Mouse (Mus musculus) liver, embryonic 12.5 days (tissue): ENCODE measurements at regions not wholly inside any gene's neighbourhood (a gene's known extent, or its start where the extent isn't known, plus 50 kb on each side); places are given as distances from the start of the nearest gene placed in this dataset.

Experiments
- ATAC-seq: fragments of 200-750 bp; cut with Nextera tagmentation; 2 replicates; pipeline ENCODE4 v1.8.0; 2017; ENCODE audit warnings: moderate number of reproducible peaks, mild to moderate bottlenecking, moderate library complexity
- H3K27ac ChIP-seq: fragments of 300-500 bp; sonication (generic); 2 replicates; pipeline ENCODE4 v1.5.1; 2016; ENCODE audit warnings: mild to moderate bottlenecking
- H3K27me3 ChIP-seq: fragments of 300-500 bp; sonication (generic); replicated peaks from 2 replicates; pipeline ENCODE4 v1.6.1; 2016; ENCODE audit warnings: mild to moderate bottlenecking, moderate library complexity
- H3K36me3 ChIP-seq: fragments of 300-500 bp; sonication (generic); 2 replicates; pipeline ENCODE4 v1.6.1; 2016; ENCODE audit warnings: mild to moderate bottlenecking, moderate library complexity
- H3K4me1 ChIP-seq: fragments of 300-500 bp; sonication (generic); 2 replicates; pipeline ENCODE4 v1.6.1; 2016
- H3K4me2 ChIP-seq: fragments of 300-500 bp; sonication (generic); 2 replicates; pipeline ENCODE4 v1.6.1; 2016; ENCODE audit warnings: mild to moderate bottlenecking, moderate library complexity
- H3K4me3 ChIP-seq: fragments of 300-500 bp; sonication (generic); 2 replicates; pipeline ENCODE4 v1.5.1; 2016; ENCODE audit warnings: mild to moderate bottlenecking, moderate library complexity
- H3K9ac ChIP-seq: fragments of 300-500 bp; sonication (generic); 2 replicates; pipeline ENCODE4 v1.6.1; 2016; ENCODE audit warnings: mild to moderate bottlenecking, moderate library complexity
- H3K9me3 ChIP-seq: fragments of 300-500 bp; sonication (generic); replicated peaks from 2 replicates; pipeline ENCODE4 v1.6.1; 2016; ENCODE audit warnings: mild to moderate bottlenecking, moderate library complexity
- WGBS: fragments of 180-500 bp; shearing (Covaris S2); methylation state at CpG from one replicate; pipeline ENCODE4 v1.1.7; 2016; ENCODE audit not compliant: insufficient replicate concordance; 5-methylcytosine and 5-hydroxymethylcytosine counted together

DNA sequence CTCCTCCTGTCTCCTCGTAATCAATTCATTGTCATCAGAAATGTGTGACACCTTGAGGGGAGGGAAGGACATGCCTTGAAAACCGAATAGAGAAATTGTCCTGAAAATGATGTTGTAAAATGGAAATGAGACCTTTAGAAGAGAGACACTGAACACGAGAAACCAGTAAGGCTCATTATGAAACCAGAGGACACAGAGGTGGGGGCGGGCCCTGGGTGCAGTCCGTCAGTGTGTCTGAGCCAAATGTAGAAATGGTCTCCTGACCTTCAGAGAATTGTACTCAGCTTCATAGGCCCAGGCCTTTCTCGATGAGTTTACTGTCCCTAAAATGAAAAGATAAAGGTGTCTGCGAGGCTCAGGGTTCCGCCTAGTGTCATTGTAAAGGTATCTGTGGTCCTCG is 89.0 kb downstream of the Dad1 start:
- Histone ChIP-seq H3K4me3 (no peak overlapping the region), H3K27me3 (peaks cover 55% of the 10 kb centered on the region), H3K9ac (no peak overlapping the region), H3K27ac (no peak overlapping the region), H3K36me3 (no peaks in the 10 kb centered on the region), H3K4me1 (no peaks in the 10 kb centered on the region), H3K4me2 (no peak overlapping the region), H3K9me3 (no peaks in the 10 kb centered on the region)
- WGBS: 68% methylated on average over 9 of the region's 9 CpGs
- no peak for ATAC-seq

DNA sequence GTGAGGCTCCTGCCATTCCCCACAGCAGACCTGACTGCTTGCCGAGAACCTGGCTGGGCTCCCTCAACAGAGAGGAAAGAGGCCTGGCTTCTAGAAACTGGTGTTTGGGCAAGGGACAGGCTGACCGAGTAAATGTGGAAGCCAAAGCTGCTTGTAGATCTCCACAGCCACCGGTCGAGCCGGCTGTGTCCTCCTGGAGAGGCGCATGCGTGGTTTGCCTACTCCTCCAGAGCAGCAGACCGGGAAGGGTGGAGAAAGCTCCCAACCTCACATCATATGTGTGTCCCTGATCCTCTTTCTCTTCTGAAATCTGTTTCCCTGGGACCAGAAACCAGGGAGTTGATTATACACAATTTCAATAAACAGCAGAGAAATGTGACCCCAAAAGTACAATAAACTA is 92.0 kb downstream of the Dad1 start:
- H3K36me3 ChIP-seq: no peaks in the 10 kb centered on the region
- WGBS: 63% methylated on average over 8 of the region's 8 CpGs
- H3K4me1 ChIP-seq: no peaks in the 10 kb centered on the region
- H3K9me3 ChIP-seq: no peaks in the 10 kb centered on the region
- H3K4me3 ChIP-seq: no peak overlapping the region
- no peak overlapping the region for H3K27ac ChIP-seq
- no peak overlapping the region for H3K4me2 ChIP-seq
- ATAC-seq: no peak
- H3K27me3 ChIP-seq: peaks cover 45% of the 10 kb centered on the region
- H3K9ac ChIP-seq: no peak overlapping the region

DNA sequence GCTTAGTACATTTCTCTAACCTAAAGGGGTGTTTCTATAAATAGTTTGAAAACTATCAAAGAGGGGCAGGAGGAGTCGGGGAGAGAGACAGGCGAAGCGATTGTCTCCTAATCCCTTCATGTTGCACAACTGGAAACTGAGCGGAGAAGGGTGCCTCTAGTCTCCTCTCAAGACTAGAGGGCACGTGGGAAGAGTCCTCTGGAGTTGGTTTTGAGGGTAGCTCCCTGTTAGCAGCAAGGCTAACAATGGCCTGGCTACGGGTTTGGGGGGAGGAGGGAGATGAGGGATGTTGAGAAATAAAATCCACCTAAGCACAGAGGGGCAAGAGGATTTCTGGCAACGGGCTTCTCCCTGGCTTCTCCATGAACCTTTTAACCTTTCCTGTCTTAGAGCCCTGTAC is 92.7 kb downstream of the Dad1 start:
- no peaks in the 10 kb centered on the region for H3K9me3 ChIP-seq
- H3K4me3 ChIP-seq: no peak overlapping the region
- H3K4me1 ChIP-seq: no peaks in the 10 kb centered on the region
- H3K9ac ChIP-seq: no peak overlapping the region
- H3K4me2 ChIP-seq: no peak overlapping the region
- WGBS: 61% methylated on average over 7 of the region's 7 CpGs
- peaks cover 38% of the 10 kb centered on the region for H3K27me3 ChIP-seq
- ATAC-seq: no peak
- no peaks in the 10 kb centered on the region for H3K36me3 ChIP-seq
- H3K27ac ChIP-seq: no peak overlapping the region

DNA sequence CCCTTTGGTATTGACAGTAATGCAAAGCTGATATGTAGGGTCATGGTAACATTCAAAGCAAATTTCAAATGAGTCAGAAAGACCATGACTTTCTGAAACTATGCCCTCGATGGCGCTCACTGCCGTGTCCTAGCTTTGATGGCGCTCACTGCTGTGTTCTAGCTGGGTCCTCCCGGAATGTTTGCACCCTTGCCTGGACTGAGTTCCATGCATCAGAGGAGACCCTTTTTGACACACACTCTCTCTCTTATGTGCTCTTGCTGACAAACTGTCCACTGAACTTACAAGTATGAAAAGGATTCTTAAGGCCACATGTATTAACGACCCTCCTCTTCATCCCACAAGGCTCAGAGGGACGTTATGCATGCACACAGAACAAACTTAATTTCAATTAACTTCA is 94.1 kb downstream of the Dad1 start:
- H3K9me3 ChIP-seq: no peaks in the 10 kb centered on the region
- H3K36me3 ChIP-seq: no peaks in the 10 kb centered on the region
- 77% methylated on average over 7 of the region's 7 CpGs for WGBS
- no peak overlapping the region for H3K9ac ChIP-seq
- peaks cover 37% of the 10 kb centered on the region for H3K27me3 ChIP-seq
- H3K27ac ChIP-seq: no peak overlapping the region
- no peak overlapping the region for H3K4me2 ChIP-seq
- H3K4me1 ChIP-seq: peaks cover 4% of the 10 kb centered on the region; the same call in 1 of the 2 replicates
- ATAC-seq: no peak
- no peak overlapping the region for H3K4me3 ChIP-seq

DNA sequence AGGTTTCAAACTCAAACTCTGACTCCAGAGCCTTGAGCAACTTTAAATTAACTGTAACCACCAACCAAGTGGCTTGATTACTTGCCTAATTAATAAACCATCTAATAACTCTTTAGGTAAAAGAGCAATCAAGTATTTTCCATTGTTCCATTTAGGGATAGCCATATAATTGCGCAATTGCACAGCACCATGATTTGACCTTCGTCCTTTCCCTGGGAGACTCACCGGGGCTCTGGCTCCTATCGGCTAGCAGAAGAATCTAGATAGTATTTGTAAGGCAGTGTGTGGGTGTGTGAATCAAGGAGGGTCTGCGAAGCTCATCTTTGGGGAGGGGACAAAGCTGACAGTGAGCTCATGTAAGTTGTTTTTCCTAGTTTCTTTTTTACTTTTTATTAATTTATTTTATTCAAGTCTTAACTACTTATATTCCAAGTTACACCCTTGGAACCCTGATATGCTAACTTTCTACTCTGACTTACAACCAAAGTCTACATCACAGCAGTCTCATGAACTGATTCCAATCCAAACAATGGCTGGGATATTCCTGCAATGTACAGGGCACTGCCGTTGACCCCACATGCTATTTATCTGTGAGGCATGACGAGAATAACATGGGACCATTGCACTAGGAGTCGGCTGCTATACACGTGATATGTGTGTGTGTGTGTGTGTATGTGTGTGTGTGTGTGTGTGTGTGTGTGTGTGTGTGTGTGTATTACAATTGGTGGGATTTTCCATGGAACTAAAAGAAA is 95.5 kb downstream of the Dad1 start:
- H3K4me3 ChIP-seq: no peak overlapping the region
- no peak overlapping the region for H3K27ac ChIP-seq
- 65% methylated on average over 9 of the region's 9 CpGs for WGBS
- no peaks in the 10 kb centered on the region for H3K9me3 ChIP-seq
- peaks cover 30% of the 10 kb centered on the region for H3K27me3 ChIP-seq
- H3K36me3 ChIP-seq: no peaks in the 10 kb centered on the region
- H3K4me1 ChIP-seq: peaks cover 7% of the 10 kb centered on the region
- no peak overlapping the region for H3K9ac ChIP-seq
- no peak overlapping the region for H3K4me2 ChIP-seq
- ATAC-seq: no peak

DNA sequence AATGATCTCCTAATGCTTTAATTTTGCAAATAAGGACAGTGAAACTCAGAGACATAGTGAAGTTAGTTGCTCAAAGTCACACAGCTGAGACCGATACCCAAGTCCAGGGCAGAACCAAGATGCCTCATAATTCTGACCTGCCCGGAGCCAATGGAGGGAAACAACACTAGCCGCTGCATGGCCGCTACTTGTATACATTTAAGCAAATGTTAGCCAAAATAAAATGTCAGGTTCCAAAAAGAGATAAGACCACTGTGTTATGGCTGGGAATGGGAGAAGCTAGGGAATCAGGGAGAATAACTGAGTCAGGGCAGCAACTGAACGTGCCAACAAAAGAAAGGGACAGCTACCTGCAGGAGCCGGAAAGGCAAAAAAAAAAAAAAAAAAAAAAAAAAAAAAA is 97.4 kb downstream of the Dad1 start:
- H3K9me3 ChIP-seq: no peaks in the 10 kb centered on the region
- H3K9ac ChIP-seq: no peak overlapping the region
- no peak for ATAC-seq
- peaks cover 17% of the 10 kb centered on the region for H3K27me3 ChIP-seq
- no peak overlapping the region for H3K4me2 ChIP-seq
- peaks cover 26% of the 10 kb centered on the region for H3K4me1 ChIP-seq
- no peak overlapping the region for H3K4me3 ChIP-seq
- H3K27ac ChIP-seq: no peak overlapping the region
- WGBS: 86% methylated on average over 6 of the region's 6 CpGs
- no peaks in the 10 kb centered on the region for H3K36me3 ChIP-seq

DNA sequence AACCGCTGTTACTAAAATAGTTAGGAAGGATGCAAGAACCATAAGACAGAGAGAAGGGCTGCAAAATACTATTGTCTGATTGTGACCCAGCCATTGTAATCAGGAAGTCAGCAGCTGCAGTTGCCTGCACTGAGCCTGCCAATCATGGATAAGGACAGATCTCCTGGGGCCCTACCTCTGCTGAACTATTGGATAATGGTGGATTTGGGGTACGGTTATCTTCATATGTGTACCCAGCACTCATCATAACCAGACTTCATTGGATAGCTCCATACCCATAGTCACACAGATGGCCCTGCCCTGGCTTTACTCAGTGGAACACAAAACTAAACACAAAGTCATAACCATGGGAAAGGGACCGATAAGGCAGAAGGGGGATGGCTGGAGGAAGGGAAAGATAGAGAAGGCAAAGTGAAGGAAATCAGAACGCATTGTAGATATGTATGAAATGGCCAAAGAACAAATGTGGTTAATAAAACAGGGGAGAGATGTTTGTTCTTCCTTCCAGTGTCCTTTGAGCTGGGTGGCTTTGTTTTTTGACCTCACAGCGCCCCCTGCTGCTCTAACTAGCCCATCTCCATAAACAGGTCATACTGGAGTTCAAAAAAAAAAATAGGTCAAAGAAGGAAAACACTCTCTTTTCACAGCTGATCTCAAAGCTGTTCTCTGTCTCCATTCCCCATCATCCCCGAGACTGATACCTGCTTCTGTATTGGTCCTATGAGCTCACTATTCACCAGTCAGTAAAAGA is 101.2 kb downstream of the Dad1 start:
- whole genome bisulfite sequencing: 17% methylated on average over 6 of the region's 6 CpGs
- no peaks in the 10 kb centered on the region for H3K9me3 ChIP-seq
- H3K27me3 ChIP-seq: peaks cover 4% of the 10 kb centered on the region; the same call in 1 of the 2 replicates
- H3K9ac ChIP-seq: no peak overlapping the region; the same call in 1 of the 2 replicates
- peak overlapping the region; percentile 15; the same call in 1 of the 2 replicates for H3K4me2 ChIP-seq
- ATAC-seq: peak; percentile 95
- H3K4me3 ChIP-seq: no peak overlapping the region
- peaks cover 33% of the 10 kb centered on the region for H3K4me1 ChIP-seq
- peak overlapping the region; percentile 63 for H3K27ac ChIP-seq
- no peaks in the 10 kb centered on the region for H3K36me3 ChIP-seq

DNA sequence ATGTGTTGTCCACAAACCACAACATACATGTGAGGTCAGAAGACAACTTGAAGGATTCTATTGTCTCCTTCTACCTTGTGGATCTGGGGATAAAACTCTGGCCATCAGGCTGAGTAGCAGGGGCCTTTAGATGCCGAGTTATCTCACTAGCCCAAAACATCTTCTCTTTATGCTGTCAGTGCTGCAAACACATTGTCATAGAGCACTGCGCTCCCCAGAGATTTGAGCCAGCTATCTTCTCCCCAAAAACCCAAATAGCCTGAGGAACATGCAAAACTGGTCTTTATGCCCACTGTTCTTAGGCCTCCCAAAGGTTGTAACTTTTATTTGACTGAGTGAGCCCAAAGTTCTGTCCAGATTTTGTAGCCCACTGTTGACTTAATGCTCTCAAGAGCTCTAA is 102.0 kb downstream of the Dad1 start:
- 45% methylated on average over 2 of the region's 2 CpGs for WGBS
- Histone ChIP-seq H3K27ac (peak overlapping the region; percentile 63), H3K27me3 (peaks cover 4% of the 10 kb centered on the region; the same call in 1 of the 2 replicates), H3K9ac (no peak overlapping the region), H3K4me1 (peaks cover 33% of the 10 kb centered on the region), H3K9me3 (no peaks in the 10 kb centered on the region), H3K4me3 (no peak overlapping the region), H3K36me3 (no peaks in the 10 kb centered on the region), H3K4me2 (no peak overlapping the region)
- ATAC-seq: no peak

DNA sequence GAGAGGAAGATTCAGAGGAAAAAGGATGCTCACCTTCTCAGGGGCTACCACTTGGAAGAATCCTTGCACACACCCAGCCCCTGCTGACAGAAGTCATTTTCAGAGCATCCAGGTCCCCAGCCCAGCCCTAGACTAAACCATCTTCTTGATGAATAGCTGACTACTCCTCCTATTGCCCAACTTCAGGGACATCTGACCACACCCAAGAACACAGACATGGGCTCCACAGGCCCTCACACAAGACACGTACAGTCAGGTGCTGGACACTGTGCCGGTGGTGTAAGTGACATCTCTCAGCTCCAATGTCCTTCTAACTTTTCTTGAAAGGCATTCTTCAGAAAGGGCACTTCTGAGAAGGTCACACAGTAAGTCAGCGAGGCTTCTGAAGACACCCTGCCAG is 102.6 kb downstream of the Dad1 start:
- no peak for ATAC-seq
- no peak overlapping the region for H3K27ac ChIP-seq
- no peak overlapping the region for H3K4me3 ChIP-seq
- H3K4me1 ChIP-seq: peaks cover 33% of the 10 kb centered on the region
- H3K4me2 ChIP-seq: no peak overlapping the region
- H3K27me3 ChIP-seq: peaks cover 4% of the 10 kb centered on the region; the same call in 1 of the 2 replicates
- H3K9ac ChIP-seq: no peak overlapping the region
- no peaks in the 10 kb centered on the region for H3K9me3 ChIP-seq
- WGBS: 70% methylated on average over 3 of the region's 3 CpGs
- H3K36me3 ChIP-seq: no peaks in the 10 kb centered on the region

DNA sequence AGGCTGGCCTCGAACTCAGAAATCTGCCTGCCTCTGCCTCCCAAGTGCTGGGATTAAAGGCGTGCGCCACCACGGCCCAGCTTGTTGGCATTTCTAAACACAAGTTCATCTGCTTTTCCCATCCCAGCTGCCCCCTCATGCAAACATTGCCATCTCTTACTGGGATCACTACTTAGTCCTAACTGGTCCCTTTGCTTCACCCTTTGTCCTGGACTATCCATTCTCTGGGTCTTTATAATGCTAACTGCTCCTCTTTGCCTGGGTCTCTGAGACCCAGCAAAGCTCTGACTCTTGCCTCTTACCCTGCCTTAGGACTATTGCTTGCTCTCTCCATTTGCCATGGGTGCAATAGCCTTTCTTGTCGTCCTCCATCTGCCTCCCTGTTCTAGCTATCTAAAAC is 103.7 kb downstream of the Dad1 start:
- ATAC-seq: no peak
- WGBS: 84% methylated on average over 5 of the region's 5 CpGs

DNA sequence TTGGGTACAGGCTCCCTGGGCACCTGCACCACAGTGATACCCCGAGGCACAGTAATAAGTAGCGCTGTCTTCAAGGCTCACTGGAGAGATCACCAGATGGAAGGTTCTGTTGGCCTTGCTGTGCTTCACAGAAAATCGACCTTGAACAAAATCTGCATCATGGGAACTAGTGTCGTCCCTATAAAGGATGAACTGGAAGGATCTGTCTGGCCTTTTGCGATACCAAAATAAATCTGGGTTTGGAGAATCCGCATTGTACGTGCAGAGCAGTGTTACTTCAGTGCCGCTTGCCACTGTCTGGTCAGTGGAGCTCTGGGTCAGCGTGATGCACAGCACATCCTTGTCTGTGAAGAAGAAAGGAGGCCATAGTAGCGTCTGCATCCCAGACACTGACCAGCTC is 105.3 kb downstream of the Dad1 start:
- no peaks in the 10 kb centered on the region for H3K36me3 ChIP-seq
- no peak overlapping the region for H3K4me3 ChIP-seq
- H3K27me3 ChIP-seq: no peaks in the 10 kb centered on the region
- peaks cover 31% of the 10 kb centered on the region for H3K4me1 ChIP-seq
- no peak for ATAC-seq
- no peaks in the 10 kb centered on the region for H3K9me3 ChIP-seq
- no peak overlapping the region for H3K4me2 ChIP-seq
- H3K27ac ChIP-seq: no peak overlapping the region
- WGBS: 81% methylated on average over 10 of the region's 10 CpGs
- no peak overlapping the region for H3K9ac ChIP-seq

More for the DNA sequence above, 103.7 kb downstream of the Dad1 start:
- H3K4me3 ChIP-seq: no peak overlapping the region
- H3K9ac ChIP-seq: no peak overlapping the region
- no peak overlapping the region for H3K4me2 ChIP-seq
- H3K9me3 ChIP-seq: no peaks in the 10 kb centered on the region
- no peaks in the 10 kb centered on the region for H3K36me3 ChIP-seq
- no peak overlapping the region for H3K27ac ChIP-seq
- peaks cover 29% of the 10 kb centered on the region for H3K4me1 ChIP-seq
- no peaks in the 10 kb centered on the region; the same call in 1 of the 2 replicates for H3K27me3 ChIP-seq

DNA sequence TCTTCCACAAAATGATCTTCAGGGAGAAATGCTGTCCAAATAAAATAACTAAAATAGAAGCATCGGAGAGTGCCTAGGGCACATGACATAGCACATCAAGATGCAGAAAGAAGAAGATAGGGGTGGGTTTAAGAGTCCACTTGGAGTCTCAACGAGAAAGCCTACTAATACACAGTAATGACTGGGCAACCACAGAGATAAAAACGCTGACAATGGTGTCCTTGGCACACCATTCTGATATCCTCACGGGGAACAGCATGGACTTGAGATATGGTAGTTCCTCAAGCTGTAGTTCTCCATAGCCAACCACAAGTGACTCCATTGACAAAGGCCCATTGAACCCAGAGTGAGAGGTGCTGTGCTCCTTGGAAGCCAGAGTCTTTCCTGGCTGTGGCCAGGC is 105.8 kb downstream of the Dad1 start:
- H3K9ac ChIP-seq: no peak overlapping the region
- H3K27ac ChIP-seq: no peak overlapping the region
- no peak for ATAC-seq
- H3K27me3 ChIP-seq: no peaks in the 10 kb centered on the region
- no peak overlapping the region for H3K4me3 ChIP-seq
- peaks cover 26% of the 10 kb centered on the region for H3K4me1 ChIP-seq
- H3K36me3 ChIP-seq: no peaks in the 10 kb centered on the region
- WGBS: 46% methylated on average over 4 of the region's 4 CpGs
- no peaks in the 10 kb centered on the region for H3K9me3 ChIP-seq
- no peak overlapping the region for H3K4me2 ChIP-seq
